Mouse (Mus musculus): ENCODE data around the gene Nrarp.
A peak's percentile ranks its signal among the peaks of the same experiment; 100 is the strongest.

The Nrarp gene

GRCm38 (mm10) chr2:25196172-25196954 lies 15.8 kb downstream of the Nrarp start, which contains the start of gene Tor4a:
Gene Tor4a (minus strand): TSS chr2:25196886.
- DNase-seq (ENCODE audit: low spot score): peak; percentile 75

DNA sequence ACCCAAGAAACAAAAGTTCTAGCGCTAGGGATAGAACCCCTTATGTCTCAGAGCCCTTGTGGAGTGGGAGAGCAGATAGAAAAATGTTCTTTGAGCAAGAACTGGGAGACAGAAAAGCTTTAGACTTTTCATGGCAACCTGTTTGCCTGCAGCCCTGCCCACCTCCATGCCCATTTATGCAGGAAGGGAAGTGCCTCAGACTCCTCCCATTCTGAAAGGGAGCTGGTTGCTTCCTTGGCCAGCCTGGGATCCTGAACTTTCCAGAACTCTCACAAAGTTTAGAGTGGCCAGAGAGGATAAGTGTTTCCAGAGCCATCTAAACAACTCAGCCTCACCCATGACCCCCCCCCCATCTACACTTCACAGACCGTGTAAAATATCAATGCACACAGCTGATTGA lies 16.6 kb downstream of the Nrarp start:
- DNase-seq (ENCODE audit: low spot score): no peak

- DNase-seq (ENCODE audit: low spot score): no peak
Measured at GRCm38 (mm10) chr2:25197946-25198345, 17.4 kb downstream of the Nrarp start.

- DNase-seq (ENCODE audit: low spot score): no peak
Measured at GRCm38 (mm10) chr2:25200631-25201030, 20.1 kb downstream of the Nrarp start.

DNA sequence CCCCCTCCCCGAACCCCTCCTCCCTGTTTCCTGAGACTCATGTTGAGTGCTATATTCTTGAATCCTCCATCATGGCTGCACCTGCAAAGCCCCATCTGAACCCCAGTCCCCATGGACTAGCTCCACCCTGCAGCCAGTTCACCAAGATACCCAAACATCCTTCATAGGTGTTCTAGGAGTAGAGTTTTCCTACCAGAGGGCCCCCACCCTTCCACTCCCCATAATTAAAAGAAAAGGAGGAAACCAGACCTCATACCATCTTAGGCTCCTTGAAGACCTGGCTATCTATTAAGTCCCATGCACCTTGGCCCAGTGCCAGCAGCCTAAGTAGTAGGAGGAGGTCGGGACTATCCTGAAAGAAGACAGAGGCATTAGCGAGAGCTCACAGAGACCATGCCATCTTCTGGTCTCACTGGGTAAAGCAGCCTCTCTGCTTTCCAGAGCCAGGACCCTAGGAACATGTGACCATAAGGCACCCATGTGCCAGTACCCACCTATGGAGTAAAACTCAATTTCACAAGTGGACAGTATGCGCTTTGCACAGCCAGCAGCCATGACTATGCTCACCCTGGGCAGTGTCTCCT lies 23.2 kb downstream of the Nrarp start:
- no peak for DNase-seq (ENCODE audit: low spot score)

DNA sequence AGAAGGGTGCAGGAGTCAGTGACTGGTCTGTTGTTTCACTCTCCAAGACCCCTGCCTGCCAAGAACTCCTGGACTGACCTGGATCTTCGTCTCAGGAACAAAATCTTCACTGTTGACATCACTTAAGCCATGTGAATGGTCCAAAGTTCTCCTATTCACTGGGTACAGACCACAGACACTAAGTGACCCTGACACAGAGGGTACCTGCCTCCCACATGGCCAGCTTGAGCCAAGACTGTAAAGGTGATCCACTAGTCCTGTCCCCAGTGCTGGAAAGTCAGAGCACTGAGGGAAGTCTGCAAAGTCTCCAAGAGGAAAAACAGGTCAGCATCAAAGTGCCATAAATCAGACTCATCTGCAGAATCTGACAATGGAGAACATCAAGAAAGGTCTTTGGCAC lies 27.0 kb downstream of the Nrarp start:
- no peak for DNase-seq (ENCODE audit: low spot score)

- no peak for DNase-seq (ENCODE audit: low spot score)
Measured at GRCm38 (mm10) chr2:25210686-25211085, 30.1 kb downstream of the Nrarp start.

GRCm38 (mm10) chr2:25211121-25211670 lies 30.6 kb downstream of the Nrarp start, which contains the start of gene Nelfb:
Gene Nelfb (minus strand): TSS chr2:25211489.
- peak; percentile 92 for DNase-seq (ENCODE audit: low spot score)

- no peak for DNase-seq (ENCODE audit: low spot score)
Measured at GRCm38 (mm10) chr2:25213266-25213865, 32.8 kb downstream of the Nrarp start.

DNA sequence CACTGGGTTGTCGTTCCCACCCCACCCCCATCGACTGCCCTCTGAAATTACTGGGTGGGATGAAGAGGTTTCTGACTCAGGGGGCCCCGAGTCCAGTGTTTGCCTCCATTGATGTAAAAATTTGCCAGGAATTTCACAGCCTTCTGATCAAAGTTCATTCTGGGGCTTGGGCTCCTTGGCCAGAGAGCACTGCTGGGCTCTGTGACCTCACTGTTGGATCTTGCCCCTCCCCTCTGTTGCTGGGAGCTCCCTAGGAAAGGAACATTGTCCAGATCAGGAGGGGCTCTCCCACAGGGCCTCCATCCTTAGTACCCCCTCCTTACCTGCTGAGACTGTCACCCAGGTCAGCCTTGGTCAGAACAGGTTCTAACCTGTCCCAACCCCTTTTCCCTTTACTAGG lies 33.9 kb downstream of the Nrarp start, which contains the start of gene Stpg3:
Gene Stpg3, minus strand, starts transcription at position 194 of the 400 bp plus-strand sequence.
- no peak for DNase-seq (ENCODE audit: low spot score)

GRCm38 (mm10) chr2:25217666-25218065 lies 37.1 kb downstream of the Nrarp start:
- no peak for DNase-seq (ENCODE audit: low spot score)

GRCm38 (mm10) chr2:25218445-25218844 lies 37.9 kb downstream of the Nrarp start, which contains the start of gene Fam166a:
Gene Fam166a (plus strand): TSS chr2:25218745.
- no peak for DNase-seq (ENCODE audit: low spot score)

DNA sequence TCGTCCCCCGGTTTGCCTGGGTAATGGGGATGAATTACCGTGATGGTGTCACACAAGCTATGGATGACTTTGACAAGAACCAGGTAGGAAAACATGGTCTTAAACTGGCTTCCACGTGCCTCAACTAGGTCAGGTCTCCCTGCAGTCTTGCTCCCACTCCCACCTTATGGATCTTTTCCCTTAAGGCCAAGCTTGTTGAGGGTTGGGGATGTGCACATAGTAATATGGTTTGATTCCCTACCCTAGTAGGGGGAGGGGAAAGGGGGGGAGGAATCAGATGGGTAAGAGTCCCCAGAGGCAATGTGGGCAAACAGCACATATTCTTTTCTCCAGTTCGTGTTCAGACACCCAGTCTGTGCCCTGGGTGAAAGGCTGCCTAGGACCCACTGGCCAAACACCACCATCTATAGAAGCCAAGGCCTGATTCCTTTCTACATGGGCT lies 40.8 kb downstream of the Nrarp start:
- no peak for DNase-seq (ENCODE audit: low spot score)

DNA sequence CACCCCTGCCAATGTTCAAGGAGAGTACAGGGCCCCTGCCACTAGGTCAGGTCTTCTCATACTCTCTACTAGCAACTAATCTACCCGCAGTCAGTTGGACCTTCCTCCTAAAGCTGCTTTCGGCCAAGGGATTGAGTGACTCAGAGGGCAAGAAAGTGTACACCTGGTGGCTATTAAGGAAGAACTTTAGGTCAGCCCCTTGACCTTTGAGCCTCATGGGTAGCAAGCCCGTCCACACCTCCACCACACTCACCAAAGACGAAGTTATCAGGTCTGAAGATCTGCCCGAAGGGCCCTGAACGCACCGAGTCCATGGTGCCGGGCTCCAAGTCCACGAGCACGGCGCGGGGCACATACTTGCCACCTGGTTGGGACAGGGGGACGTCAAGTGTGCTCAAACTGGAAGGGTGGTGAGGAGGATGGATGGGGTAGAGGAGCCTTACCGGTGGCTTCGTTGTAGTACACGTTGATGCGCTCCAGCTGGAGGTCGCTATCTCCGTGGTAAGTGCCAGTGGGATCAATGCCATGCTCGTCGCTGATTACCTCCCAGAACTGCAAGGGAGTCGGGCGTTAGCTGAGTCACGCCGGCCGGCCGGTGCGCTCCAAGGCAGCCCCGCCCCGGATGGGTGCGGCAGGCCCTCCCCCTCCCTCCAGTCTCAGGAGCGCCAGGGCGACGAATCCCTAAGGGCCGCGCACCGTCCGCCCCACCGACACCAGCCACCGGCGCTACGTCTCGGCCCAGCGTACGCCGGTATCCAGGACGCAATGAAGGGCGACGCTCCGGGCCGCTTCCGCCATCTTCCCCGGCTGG lies 43.3 kb downstream of the Nrarp start:
- peak; percentile 81 for DNase-seq (ENCODE audit: low spot score)

DNA sequence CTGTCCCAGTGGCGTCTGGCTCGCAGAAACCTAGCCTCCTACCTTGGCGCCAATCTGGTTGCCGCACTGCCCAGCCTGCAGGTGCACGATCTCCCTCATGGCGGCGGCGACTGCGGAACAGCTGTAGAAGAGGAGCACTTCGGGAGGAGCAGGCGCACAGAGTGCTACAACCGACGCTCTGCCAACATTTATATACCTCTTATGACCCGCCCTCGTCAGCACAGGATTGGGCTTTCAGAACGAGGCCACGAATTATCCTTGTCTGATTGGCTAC lies 43.9 kb downstream of the Nrarp start, which contains the start of gene Tubb4b:
Gene Tubb4b, minus strand, starts transcription at position 211 of the 274 bp plus-strand sequence.
- no peak for DNase-seq (ENCODE audit: low spot score)

GRCm38 (mm10) chr2:25224766-25225752 lies 44.5 kb downstream of the Nrarp start:
- DNase-seq (ENCODE audit: low spot score): peak; percentile 100

- DNase-seq (ENCODE audit: low spot score): no peak
Measured at GRCm38 (mm10) chr2:25225811-25226379, 45.3 kb downstream of the Nrarp start.

DNA sequence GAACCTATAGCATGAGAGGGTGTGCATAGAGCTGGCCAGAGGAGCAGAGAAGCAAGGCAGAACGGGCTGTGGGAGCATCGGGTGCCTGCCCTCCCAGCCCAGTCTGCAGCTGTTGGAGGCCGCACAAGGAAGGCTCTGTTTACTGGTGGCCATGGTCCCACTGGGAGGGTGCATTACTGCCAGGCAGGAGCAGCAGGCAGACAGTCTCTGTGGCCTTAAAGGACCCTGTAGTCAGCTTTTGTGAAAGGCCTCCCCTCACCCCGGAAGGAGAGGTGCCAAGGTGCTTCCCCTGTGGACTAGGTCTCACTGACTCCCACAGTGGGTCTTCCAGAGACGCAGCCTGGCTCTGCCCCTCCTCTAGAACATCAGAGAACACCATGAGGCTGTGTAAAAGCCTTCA lies 46.3 kb downstream of the Nrarp start:
- DNase-seq (ENCODE audit: low spot score): no peak

- no peak for DNase-seq (ENCODE audit: low spot score)
Measured at GRCm38 (mm10) chr2:25227406-25227805, 46.8 kb downstream of the Nrarp start.

DNA sequence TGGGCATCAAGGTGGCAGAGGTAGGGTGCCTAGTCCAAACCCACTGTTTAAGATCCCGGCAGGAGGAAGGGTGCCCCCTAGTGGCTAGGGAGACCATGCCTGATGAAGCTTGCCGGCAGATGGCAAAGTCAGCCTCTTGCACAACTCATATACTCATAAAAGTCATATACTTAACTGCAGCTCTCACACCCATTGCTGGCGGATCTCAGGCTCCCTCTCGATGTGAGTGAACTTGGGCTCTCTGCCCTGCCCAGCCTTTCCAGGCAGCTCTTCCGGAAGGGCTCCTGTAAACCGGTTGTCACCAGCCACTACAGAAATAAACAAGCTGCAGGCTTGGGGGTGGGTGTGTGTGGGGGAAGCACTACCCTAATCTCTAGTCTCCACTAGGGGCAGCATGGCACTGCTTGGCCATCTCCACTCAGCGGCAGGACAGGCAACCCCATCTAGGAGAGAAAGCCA lies 47.9 kb downstream of the Nrarp start:
- peak; percentile 76 for DNase-seq (ENCODE audit: low spot score)

Measured in testis, postnatal 14 days (tissue).